Mouse (Mus musculus) megakaryocyte, adult 5-6 weeks (primary cell): ENCODE data around the gene Tldc2. TPM values are rescaled to one million over a fixed set of nuclear protein-coding genes. Genes with fewer than 3 reads are reported as not detected.

Experiments
- ATAC-seq: 2 replicates; pipeline ENCODE4 v1.8.0; 2016; ENCODE audit warnings: mild to moderate bottlenecking, inconsistent platforms; ENCODE audit not compliant: poor library complexity, severe bottlenecking
- total RNA-seq, 2 experiments: library from RNA; stranded (forward) in 1 of 2; stranded (reverse) in 1 of 2; fragments of 153-499, 151-499 nt in 1 of 2; fragments of 221-1000, 200-1000 nt in 1 of 2; gene quantifications; 2 replicates each; pipeline versions ENCODE4 v1.2.3 to v1.2.4; 2015 to 2017

Gene Tldc2
- total RNA-seq, 2 experiments from 2014 or later, result not detected

GRCm38 (mm10) chr2:157077641-157078058 is 9.2 kb upstream of the Tldc2 start:
- peak; percentile 61 for ATAC-seq

- ATAC-seq, result no peak
Measured at GRCm38 (mm10) chr2:157078059-157078792, 8.6 kb upstream of the Tldc2 start.

- ATAC-seq, result peak; percentile 44
Measured at GRCm38 (mm10) chr2:157078793-157079700, 7.8 kb upstream of the Tldc2 start, which contains the start of gene Soga1. TSS of gene Soga1 (minus strand) at chr2:157079254.

GRCm38 (mm10) chr2:157079701-157080180 is 7.1 kb upstream of the Tldc2 start:
- ATAC-seq, result no peak

- ATAC-seq, result no peak
Measured at GRCm38 (mm10) chr2:157081331-157081730, 5.5 kb upstream of the Tldc2 start.

- ATAC-seq, result no peak
Measured at GRCm38 (mm10) chr2:157081960-157082359, 4.9 kb upstream of the Tldc2 start.

GRCm38 (mm10) chr2:157084831-157085585 is 1.8 kb upstream of the Tldc2 start:
- ATAC-seq, result no peak

- ATAC-seq, result no peak
Measured at GRCm38 (mm10) chr2:157087536-157088317, 872 bp downstream of the Tldc2 start.

GRCm38 (mm10) chr2:157092024-157092423 is 5.2 kb downstream of the Tldc2 start:
- no peak for ATAC-seq

- peak; percentile 32; the same call in 1 of the 2 replicates for ATAC-seq
Measured at GRCm38 (mm10) chr2:157095005-157095755, 8.3 kb downstream of the Tldc2 start.

GRCm38 (mm10) chr2:157099532-157100318 is 12.9 kb downstream of the Tldc2 start:
- no peak for ATAC-seq

- no peak for ATAC-seq
Measured at GRCm38 (mm10) chr2:157100319-157100605, 13.4 kb downstream of the Tldc2 start.

GRCm38 (mm10) chr2:157101650-157102049 is 14.8 kb downstream of the Tldc2 start:
- no peak for ATAC-seq

GRCm38 (mm10) chr2:157102256-157102655 is 15.4 kb downstream of the Tldc2 start:
- no peak for ATAC-seq

GRCm38 (mm10) chr2:157104454-157104853 is 17.6 kb downstream of the Tldc2 start:
- no peak for ATAC-seq

GRCm38 (mm10) chr2:157108236-157108635 is 21.4 kb downstream of the Tldc2 start:
- peak; percentile 94 for ATAC-seq

- ATAC-seq, result peak; percentile 56
Measured at GRCm38 (mm10) chr2:157116964-157117363, 30.1 kb downstream of the Tldc2 start.

- ATAC-seq, result no peak
Measured at GRCm38 (mm10) chr2:157118556-157118955, 31.7 kb downstream of the Tldc2 start.

GRCm38 (mm10) chr2:157119075-157119474 is 32.2 kb downstream of the Tldc2 start:
- ATAC-seq, result no peak
